ENCODE assay signal across 9 mouse cellular contexts in the genomic region with DNA sequence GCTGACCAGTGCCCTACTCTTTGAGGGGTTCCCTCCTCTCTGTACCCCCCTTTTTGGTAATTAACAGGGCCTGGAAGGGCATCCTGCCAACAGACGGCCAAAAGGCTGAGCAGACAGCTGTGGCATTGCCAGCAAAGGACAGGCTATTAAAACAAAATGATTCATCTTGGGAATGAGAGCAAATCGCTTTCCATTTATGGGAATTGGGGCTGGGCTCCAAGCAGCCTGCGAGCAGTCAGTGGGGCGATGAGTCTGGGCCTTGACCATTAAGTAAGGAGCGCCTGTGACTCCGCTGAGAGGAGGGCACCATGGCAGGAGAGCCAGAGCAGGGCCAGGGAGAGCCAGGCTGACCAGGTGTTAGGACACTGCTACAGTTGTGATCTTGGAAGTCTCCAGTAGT. TPM values are rescaled to one million over a fixed set of nuclear protein-coding genes. Genes with fewer than 3 reads are reported as not detected.
DNase-seq lines count a peak whose midpoint lies in the region; ATAC-seq and TF ChIP-seq lines count a peak whose summit lies in the region.
"Had no signal": no experiment of that assay in that cellular context is flagged by ENCODE, and none has a peak within 500 bp of the region (broad histone marks: within the 10 kb centered on the region; RNA-seq: fewer than 3 reads in every experiment).

No protein-coding gene starts in this region.

- no peak for TF ChIP-seq EP300 in liver, postnatal 0 days (IDR thresholded peaks at IDR 0.05; ENCODE audit: low read depth)

- no peaks in the 10 kb centered on the region; the same call in 1 of the 2 replicates for H3K9me3 ChIP-seq in liver, postnatal 0 days (ENCODE audit: low read length)
- H3K9me3 ChIP-seq: limb, embryonic 13.5 days had no signal

- H3K9ac ChIP-seq in liver, adult 2 months (ENCODE audit: low read depth, low read length) = no peak overlapping the region
- H3K9ac ChIP-seq in liver, postnatal 0 days (replicated peaks) = no peak overlapping the region
- H3K9ac ChIP-seq: limb, embryonic 13.5 days had no signal

- no peaks in the 10 kb centered on the region for H3K79me2 ChIP-seq in liver, adult 2 months (ENCODE audit: control insufficient read depth, insufficient read depth, low read length)

- H3K27me3 ChIP-seq in liver, adult 2 months (ENCODE audit: control insufficient read depth, insufficient read depth, low read length) = no peaks in the 10 kb centered on the region
- H3K27me3 ChIP-seq in liver, postnatal 0 days (ENCODE audit: insufficient read depth, low read length) = no peaks in the 10 kb centered on the region
- H3K27me3 ChIP-seq: limb, embryonic 13.5 days had no signal

- no peak for TF ChIP-seq POLR2A in liver, adult 2 months (IDR thresholded peaks at IDR 0.05; ENCODE audit: extremely low read depth, insufficient read depth, low read length)

- no peaks in the 10 kb centered on the region for H3K36me3 ChIP-seq in liver, adult 2 months (ENCODE audit: control insufficient read depth, insufficient read depth, low read length)
- no peaks in the 10 kb centered on the region for H3K36me3 ChIP-seq in liver, postnatal 0 days (replicated peaks; ENCODE audit: insufficient read depth, low read length)
- H3K36me3 ChIP-seq: limb, embryonic 13.5 days had no signal

- DNase-seq in liver, adult 2 months (ENCODE audit: extremely low read depth, low read depth, low spot score) = peak; percentile 16
- DNase-seq in liver, postnatal 0 days = no peak
- DNase-seq in fibroblast of lung, adult 2 months (ENCODE audit: low read depth) = peak; percentile 71
- DNase-seq in kidney, postnatal 10 days = peak; percentile 54
- peak; percentile 59 for DNase-seq in urinary bladder, postnatal 14 days (ENCODE audit: low spot score)
- DNase-seq in cerebellum, adult 9-11 months = no peak
- no peak for DNase-seq in thymus, postnatal 10 days (ENCODE audit: low spot score in 2 of 2)

- no peak for TF ChIP-seq CTCF in liver, adult 2 months (IDR thresholded peaks at IDR 0.05; ENCODE audit: low read depth, low read length)
- no peak for TF ChIP-seq CTCF in liver, postnatal 0 days (IDR thresholded peaks at IDR 0.05; ENCODE audit: low read depth)

- H3K27ac ChIP-seq in liver, adult 2 months (replicated peaks; ENCODE audit: insufficient read depth, low read depth, low read length) = no peak overlapping the region
- no peak overlapping the region for H3K27ac ChIP-seq in liver, postnatal 0 days (ENCODE audit: low read depth)
- H3K27ac ChIP-seq: limb, embryonic 13.5 days had no signal

- H3K4me2 ChIP-seq in liver, postnatal 0 days (ENCODE audit: low read depth, low read length) = no peak overlapping the region
- H3K4me2 ChIP-seq: limb, embryonic 13.5 days had no signal

- ATAC-seq in liver, postnatal 0 days = no peak
- no peak for ATAC-seq in CD4-positive, CD25-positive, alpha-beta regulatory T cell, adult 4 months

- H3K4me3 ChIP-seq in liver, adult 2 months (ENCODE audit: insufficient read depth, low read depth, low read length) = no peak overlapping the region
- H3K4me3 ChIP-seq in liver, postnatal 0 days (ENCODE audit: low read depth, low read length) = no peak overlapping the region
- H3K4me3 ChIP-seq: limb, embryonic 13.5 days had no signal

- 78% methylated on average over 6 of the region's 6 CpGs for WGBS in liver, adult 2 months
- 84% methylated on average over 6 of the region's 6 CpGs for WGBS in liver, postnatal 0 days (ENCODE audit: insufficient replicate concordance)

- no peaks in the 10 kb centered on the region for H3K4me1 ChIP-seq in liver, adult 2 months (ENCODE audit: control insufficient read depth, insufficient read depth, low read length)
- H3K4me1 ChIP-seq in liver, postnatal 0 days (ENCODE audit: insufficient read depth) = no peaks in the 10 kb centered on the region

RNA-seq across cellular contexts. Expression of gene Atp2b4, which starts 33.5 kb away (rescaled TPM):
- total RNA-seq in liver, adult 2 months (2014; rRNA removed) = 2.4 and 4.2 TPM in 2 replicates
- polyA plus RNA-seq in liver, adult 2 months (2012; rRNA removed) = 0.66 and 0.86 TPM in 2 replicates
- 6.6 and 9.9 TPM in 2 replicates for polyA plus RNA-seq in liver, postnatal 0 days (2015; fragmentation: Nextera tagmentation; extraction: Ambion mirVana)
- polyA plus RNA-seq in CD4-positive, CD25-positive, alpha-beta regulatory T cell, adult 4 months (2017; shearing (Covaris generic)) = 10 to 100 TPM in 1 of 2 experiments, 1 to 10 TPM in 1; 9.6 to 12.8 TPM

Comparison
In these comparisons a context has a peak if more than half of its experiments do, and no peak if none do; other contexts are left out.
1. DNase-seq: peak in liver, adult 2 months (single experiment), fibroblast of lung, adult 2 months (single experiment), kidney, postnatal 10 days (single experiment) and urinary bladder, postnatal 14 days (single experiment); none in liver, postnatal 0 days (single experiment), cerebellum, adult 9-11 months (single experiment) and thymus, postnatal 10 days (0 of 2).